Mouse (Mus musculus) CD4-positive helper T cell, adult 2 months (primary cell): ENCODE results near the gene Dnal1.

Experiments
- DNase-seq: peaks from one replicate; pipeline ENCODE4 v3.0.0-alpha.2; 2012; ENCODE audit warnings: low read depth, missing footprints, low spot score

Gene Dnal1

DNA sequence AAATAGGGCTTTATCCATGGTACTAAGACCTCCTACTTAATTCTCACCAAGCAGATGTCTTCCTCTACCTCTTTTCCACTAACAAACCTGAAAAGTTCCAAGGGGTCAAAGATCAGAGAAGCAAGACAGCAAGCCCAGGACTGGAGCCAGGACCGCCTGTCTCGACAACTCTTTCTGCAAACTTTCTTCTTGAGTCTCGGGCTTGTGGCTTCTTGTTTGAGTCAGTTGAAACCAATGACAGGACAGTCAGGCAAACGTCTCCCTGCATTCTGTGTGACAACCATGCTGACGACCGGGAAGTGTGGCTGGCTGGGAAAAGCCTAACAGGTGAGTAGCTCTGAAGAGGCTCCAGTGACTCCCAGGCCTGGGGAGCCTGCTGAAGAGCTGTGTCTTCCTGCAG lies 71.4 kb downstream of the Dnal1 start:
- no peak for DNase-seq

DNA sequence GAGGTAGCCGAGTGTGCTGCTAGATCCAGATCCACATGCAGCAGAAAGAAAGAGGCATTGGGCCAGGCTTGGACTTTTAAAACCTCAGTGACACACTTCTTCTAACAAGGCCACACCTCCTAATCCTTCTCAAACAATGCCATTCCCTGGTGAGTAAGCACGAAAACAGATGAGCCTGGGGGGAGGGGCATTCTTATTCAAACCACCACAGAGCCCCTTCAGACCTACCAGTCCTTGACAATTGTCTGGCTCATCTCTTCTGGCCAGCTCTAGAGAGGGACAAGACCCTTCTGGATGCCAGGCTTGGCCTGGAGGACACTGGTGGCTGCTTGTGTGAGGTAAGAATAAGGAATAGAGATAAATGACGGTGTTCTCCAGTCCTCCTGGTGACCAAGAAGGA lies 72.4 kb downstream of the Dnal1 start:
- DNase-seq = no peak

DNA sequence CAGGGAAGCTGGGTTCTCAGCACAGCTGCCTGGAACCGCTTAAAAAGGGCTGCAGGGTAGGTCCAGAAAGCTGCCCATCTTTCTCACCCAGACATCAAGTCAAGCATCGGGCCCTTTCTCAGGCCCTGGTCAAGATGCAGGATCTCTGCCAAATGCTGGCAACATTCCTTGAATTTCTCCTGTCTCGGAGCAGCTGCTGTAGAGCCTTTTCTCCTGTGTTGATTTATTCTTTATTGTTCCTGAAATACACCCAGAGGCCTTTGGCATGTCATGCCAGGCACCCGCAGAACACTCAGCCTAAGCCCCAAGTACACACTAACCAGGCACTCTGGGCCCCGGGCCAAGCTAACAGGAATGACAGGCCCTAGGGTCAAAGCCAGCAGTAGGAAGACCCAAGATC lies 72.8 kb downstream of the Dnal1 start:
- DNase-seq = no peak

DNA sequence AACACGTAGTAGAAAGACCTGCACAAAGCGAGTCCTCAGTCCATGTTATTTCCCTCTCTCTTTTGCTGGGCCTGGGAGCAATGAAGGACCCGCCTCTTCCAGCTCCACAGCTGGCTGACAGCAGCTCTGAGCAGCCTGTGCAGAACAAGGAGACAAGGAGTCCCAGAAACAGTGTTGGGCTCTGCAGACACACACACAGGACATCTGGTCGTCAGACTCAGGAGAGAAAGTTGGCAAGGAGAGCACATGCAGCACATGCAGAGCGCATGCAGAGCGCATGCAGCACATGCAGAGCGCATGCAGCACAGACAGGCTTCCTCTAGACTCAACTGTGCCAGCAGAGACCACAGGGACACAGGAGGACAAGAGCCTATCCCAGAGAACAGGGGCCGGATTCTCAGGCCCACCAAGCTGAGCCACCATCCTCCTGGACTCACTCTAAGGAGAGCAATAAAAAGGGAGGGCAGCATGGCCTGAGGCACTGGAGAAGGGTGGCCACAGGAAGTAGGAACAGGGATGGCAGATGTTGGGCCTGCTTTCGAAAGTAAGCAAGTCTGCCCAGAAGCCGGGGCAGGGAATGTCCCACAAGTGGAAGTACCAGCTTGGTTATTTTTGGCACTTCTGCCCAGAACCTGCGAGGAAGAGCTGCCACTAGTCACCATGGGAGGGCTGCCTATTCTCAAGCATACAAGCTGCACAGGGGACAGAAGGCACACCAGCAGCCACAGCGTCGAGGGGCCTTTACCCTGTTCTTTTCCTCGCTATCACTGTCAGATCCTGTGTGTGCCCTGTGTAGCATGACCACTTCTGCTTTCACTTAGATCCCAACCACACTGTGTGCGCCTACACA lies 73.8 kb downstream of the Dnal1 start:
- DNase-seq = no peak

DNA sequence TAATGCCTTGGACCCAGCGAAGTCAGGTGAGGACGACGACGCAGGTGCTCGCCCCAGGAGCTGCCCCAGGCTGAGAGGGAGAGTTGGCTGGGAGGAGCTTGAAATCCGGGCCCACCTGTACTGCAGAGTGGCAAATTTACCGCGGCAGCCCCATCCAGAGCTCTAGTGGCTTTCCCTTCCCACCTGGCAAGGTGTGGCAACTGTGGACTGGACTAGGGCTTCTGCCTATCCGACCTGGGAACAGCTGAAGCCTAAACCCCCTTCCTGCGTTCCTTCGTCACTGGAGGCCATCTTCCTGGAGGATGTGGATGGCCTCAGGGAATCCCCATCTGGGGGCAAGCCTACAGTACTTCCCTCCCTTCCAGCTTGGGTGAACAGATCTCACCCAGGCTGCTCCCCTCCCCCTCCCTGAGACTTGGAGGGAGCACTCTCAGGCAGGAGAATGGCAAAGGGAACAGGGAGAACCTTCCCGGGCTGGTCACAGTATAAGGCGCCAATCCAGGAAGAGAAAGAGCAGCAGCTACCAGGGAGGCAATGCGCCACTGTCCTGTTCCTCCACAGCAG lies 74.8 kb downstream of the Dnal1 start:
- no peak for DNase-seq

DNA sequence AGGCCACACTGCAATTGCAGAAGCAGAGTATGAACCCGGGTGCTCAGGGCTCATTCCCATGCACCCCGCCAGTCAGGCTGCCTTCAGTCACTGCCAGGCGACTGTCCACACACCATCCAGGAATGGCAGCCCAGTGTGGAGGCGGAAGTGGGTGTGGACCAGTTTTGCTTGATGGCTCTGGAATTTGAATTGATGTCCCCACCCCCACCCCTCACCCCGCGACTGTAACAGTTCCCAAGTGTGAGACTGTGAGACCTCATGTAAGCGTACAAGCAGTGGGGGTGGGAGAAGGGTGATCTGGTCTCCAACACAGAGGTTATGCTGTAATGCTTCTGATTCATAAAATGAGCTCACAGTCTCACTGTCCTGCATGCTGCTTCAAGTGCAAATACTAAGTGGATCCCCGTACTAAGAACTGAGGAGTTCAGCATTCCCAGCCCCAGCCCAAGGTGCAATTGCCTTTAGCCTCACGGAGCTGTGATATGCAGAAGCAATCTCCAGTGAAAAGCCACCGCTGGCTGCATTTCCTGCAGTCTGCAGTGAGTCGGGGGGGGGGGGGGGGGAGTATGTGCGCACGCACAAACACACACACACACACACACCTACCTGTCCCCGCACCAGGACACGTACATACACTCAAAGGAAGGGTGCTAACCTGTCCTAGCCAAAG lies 76.1 kb downstream of the Dnal1 start:
- DNase-seq = no peak

DNA sequence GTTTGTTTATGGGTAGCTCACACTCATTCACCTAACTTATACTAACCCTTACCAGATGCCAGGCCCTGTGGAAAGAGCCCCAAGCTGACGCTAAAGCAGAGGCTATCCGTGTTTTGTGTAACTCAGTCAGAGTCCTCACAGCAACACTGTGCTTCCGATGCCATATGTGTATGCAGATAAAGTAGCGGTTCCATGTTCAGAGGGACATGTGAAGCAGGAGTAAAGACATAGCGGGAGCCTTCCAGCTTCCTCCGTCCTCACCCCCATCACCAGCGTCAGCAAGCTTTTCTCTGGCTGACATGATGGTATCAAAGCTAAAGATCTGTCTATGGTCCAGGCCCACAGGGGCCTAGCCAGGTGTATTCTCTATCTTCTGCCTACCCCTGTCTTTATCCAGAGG lies 77.0 kb downstream of the Dnal1 start:
- no peak for DNase-seq

DNA sequence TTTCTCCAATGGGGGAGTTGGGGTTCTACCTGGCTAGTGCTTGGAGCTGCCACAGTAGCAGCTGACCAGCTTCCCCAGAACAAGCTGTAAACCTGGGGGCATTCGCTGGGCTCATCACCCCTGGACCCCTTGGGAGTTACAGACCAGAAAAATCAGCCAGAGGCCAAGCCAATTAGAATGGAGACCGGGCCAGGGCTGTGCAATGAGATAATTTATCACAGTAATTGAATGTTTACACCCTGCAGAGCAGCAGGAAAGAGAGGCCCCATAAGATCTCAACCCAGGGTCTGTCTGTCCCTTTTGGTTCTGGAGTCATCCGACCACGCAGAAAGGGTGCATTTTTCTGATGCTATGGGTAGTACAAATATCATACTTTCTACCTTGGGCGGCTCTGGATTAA lies 77.6 kb downstream of the Dnal1 start:
- no peak for DNase-seq

DNA sequence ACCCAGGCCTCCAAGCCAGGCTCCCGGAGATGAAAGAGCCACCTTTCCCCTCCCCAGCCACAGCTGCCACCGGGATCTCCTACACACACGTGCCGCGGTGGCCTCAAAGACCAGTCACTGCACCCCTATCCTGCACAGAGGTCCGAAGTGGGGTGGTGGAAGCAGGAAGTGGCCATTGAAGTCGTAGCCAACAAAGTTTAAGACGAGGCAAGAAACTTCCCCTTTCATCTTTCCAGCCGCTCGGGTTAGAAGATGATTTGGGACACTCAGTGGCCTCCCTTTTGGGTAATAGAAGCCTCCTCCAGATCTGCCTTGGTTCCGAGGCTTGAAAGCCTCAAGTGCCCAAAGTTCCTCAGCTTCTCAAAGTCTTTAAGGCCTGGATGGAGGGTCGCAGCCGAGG lies 78.1 kb downstream of the Dnal1 start:
- DNase-seq = no peak

DNA sequence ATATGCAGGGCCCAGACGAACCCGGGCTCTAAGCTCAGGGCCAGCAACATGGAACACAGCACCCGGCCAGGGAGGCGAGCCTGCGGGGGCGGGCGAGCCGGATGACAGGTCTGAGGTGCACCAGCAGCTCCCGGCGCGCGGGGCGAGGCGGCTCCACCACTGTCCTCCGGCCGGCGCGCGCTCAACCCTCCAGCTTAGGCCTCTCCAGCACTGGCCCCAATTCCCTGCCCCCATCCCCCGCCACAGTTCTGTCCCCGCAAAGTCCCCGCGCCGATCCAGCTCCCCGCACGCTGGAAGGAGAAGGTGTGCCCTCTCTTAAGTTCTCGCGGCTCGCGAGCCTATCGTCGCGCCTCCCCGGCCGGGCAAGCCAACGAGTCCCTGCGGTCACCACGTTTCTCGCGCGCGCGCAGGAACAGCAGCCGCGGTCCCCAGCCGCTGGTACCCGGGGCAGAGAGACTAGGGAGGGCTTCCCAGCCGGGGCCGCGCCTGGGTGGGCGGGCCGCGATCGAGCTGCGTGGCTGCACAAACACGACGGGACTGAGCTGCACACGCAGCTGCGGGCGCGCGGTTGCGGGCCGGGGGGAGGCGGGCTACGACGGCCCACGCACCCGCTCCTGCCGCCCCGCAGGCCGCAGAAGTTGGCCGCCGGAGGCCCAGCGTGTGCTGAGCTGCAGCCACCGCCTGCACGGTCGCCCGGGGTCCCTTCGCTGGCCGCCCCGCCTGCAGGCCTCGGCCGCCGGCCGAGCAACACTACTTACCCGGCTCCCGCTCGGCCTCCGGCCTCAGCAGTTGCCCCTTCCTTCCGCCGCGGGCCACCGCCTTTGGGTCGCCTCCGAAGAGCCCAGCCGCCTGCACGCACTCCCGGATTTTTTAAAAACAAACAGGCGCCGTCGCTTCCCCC lies 78.8 kb downstream of the Dnal1 start:
- peak; percentile 81 for DNase-seq

DNA sequence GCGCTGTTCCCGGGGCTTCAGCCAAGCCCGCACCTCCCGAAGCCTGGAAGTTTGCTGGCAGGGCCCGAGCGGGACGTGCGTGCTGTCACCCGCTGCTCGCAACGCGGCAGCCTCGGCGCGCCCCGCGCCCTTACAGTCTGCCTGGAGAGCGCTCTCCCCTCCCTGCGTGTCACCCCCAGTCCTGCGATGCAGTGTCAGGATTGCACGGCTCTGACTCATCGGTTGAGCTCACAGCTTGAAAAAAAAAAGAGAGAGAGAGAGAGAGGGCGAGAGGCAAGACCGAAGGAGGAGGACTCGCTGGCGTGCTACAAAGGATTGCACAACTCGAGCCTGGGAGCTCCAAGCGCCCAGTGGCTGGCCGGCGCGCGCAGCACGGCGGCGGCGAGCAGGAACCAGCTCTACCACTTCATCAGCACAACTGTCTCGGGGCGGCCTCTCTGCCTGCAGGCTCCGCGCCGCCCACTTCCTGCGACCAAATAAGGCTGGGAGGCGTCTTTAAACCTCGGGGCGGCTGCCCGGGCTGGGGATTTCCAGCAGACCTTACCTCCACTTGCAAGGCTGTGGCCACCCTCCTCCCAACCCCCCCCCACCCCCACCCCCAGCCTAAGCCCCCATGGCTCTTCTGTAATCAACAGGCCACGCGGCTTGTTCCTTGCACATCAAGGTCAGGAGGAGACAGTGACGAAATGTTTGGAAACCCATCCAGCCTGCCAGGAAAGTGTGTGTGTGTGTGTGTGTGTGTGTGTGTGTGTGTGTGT lies 79.7 kb downstream of the Dnal1 start:
- peak; percentile 97 for DNase-seq

DNA sequence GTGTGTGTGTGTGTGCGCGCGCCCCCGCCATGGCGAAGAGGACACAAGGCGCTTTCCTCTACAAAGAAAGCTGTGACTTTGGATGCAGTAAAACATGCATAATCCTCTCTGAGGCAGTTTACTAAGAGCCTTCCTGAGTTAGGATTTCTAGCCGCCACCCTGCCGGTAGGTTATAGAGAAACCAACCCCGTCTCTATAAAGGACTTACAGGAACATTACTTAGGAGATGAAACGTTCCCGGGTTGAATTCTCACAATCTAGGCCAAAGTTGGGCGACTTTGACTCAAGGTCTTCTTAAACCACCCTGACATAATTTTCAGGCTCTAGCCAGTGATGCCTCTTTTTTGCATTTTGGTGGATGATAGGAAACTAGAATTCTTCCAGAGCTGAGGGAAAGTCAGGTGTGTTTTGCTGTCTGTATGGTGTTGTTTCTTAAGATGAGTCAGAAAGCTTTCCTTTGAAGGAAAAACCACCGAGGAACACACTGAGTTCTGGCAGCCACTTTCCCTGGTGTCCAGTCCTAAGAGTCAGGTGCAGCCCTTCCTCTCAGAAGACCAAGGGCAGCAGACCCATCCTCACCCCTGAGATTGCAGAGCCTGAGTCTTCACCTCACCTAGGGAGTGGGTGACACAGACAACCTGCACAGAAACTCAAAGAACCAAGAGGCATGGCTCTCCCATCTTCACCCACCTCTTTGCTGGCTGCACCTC lies 80.4 kb downstream of the Dnal1 start:
- DNase-seq = no peak

DNA sequence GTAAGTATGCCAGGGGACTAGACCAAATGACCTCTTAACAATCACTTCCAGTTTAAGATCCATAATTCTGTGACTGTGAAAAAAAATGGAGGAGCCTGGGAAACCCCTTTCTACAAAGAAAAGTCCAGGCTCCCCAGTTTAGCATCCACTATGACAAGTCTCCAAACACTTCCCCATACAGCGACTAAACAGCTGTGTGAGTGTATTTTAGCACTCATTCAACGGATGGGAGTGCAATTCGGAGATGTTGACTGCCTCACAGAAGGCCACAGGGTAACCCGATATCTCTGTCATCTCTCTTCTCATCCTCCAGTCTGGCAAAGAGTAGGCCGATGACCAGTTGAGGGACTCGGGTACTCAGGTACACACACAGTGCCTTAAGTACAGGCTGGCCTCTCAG lies 81.0 kb downstream of the Dnal1 start:
- DNase-seq = no peak
